Mouse (Mus musculus) thymus, postnatal 36 days (tissue): Measurements from ENCODE around the gene Trmt112.
A peak's percentile ranks its signal among the peaks of the same experiment; 100 is the strongest.
"Not testable (repeated sequence)": the region's sequence is repeated elsewhere in the genome, so short reads cannot be mapped to it uniquely, and the experiment has no call there.

Experiments used
- DNase-seq, 2 experiments: peaks; one replicate each; pipeline ENCODE4 v3.0.0; 2022; ENCODE audit warnings: mixed read lengths in 2 of 2

The Trmt112 gene

DNA sequence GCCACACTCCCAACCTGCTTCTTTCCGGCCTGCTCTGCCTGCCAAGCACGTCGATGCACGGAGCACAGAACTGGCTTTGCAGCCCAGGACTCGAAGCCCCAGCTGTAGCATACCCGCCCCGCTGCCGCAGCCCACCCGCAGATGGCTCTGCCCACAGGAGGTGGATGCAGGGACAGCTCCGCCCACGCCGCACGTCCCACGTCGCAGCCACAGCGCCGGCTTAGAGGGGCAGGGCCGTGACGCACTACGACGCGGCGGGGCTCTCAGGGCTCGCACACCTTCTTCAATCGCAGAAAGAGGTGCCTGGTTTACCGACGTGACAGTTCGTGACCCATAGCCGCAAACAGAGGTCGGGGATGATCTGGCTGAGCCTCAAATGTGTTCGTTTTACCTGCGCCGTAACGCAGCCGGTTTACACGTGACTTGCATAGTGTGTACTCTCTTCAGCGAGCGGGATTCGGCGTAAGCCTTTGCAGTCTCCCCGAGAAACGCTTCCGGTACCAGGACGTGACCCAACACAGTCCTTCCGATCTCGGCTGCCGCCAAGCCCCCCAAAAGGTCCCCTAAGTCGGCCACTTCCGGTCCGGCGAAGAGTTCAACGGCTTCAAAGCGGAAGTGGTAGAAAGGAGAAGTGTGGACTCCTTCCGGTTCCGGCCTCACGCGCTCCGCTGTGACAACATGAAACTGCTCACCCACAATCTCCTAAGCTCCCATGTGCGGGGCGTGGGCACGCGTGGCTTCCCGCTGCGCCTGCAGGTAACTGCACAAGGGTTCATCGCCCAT lies at the start of gene Trmt112, which contains the start of gene Prdx5:
Trmt112 (plus strand) TSS at position 192 of the 783 bp plus-strand sequence.
Prdx5 (minus strand) TSS at position 600 of the 783 bp plus-strand sequence.
- DNase-seq, result peak; percentile 89 to 95

DNA sequence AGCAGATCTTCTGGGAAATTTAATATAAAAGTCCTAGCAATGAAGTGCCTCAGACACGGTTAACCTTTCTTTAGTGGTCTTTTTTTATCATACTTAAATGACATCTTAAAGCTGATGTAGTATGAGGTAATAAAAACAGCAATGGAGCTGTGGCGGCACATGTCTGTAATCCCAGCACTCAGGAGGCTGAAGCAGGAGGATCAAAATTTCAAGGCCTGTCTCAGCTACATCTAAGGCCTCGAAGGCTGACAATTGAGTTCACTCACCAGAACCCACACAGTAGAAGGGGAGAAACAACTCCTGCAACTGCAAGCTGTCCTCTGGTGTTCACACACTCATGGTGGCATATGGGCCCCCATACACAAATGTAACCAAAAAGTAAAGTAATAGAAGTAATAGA lies 49.5 kb upstream of the Trmt112 start:
- no peak for DNase-seq

DNA sequence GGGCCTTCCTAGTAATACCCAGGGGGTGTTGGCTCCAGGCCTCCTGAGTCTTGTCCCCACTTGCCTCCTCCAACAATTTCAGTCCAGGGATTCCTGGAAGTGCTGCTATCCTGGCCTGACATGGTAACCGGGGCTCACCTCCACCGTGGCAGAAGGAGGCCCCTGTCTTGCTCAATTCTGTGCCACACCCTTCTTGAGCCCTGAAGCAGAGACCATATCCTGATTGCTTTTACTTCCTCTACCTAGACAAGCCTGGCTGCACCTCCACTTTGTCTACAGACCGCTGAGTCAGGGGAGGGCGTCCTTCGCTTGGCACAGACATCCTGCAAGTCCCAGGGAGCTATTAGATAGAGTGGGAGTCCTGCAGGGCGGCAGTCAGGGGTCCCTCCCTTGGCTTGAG lies 48.8 kb upstream of the Trmt112 start:
- DNase-seq, result no peak

DNA sequence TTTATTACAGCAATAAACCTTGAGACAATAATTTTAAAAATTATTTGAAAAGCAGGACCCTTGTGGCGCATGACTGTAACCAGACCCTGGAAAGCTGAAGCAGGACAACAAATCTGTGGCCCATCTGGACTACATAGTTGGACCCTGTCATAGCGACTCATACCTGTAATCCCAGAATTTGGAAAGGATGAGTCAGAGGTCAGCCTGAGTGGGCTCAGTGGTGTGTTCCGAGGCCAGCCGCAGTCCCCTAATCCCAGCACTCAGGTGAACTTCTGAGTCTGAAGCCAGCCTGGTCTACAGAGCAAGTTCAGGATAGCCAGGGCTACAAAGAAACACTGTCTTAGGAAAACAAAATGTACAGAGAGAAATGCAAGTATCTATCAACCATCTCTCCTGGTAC lies 48.0 kb upstream of the Trmt112 start:
- DNase-seq, result no peak

DNA sequence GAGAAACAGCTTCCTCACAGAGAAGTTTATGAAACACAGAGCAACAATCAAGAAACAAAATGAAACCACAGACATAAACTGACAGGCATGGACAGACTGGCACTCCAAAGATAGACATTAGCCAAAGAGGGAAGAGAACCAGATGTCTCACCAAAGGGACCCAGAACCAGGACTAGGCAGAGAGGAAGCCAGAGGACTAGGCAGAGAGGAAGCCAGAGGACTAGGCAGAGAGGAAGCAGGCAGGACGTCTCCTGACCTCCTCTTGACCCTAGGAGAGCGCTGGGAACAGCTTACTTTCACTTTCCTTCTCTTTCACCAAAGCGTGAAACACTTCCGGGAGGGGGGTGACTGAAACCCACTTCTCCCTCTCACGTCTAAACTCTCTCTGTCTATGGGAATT lies 40.1 kb upstream of the Trmt112 start:
- peak; percentile 57 to 67 for DNase-seq

DNA sequence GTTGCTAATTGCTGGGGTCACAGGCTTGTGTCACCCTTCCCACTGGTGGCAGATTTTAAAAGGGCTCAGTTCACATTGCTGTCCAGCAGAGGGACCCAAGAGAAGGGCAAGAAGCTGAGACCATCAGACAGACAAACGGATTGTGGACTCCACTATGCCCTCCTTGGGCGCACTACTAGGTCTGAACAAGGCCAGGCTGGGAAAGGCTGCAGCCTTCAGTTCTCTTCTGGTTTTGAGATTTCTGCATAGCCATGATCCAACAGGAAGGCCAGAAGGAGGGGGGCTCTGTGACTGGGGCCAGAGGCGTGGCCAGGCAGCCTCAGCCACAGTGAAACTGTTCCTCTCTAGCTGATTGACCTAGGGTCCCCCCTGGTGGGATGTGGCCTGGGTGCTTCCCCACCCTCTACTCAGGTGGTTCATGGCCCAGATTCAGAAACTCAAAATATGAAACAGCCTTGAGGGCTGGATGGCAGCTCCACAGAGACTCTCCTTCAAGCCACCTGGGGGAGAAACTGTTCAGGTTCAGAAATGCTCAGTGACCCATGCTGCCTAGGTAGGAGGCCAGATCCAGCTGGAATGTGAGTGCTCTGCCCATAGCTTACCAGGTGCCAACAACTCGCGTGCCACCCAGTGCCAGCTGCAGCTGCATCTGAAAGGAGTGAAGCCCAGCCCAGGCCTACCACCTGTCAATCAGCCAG lies 37.8 kb upstream of the Trmt112 start:
- peak; percentile 64 to 79 for DNase-seq

DNA sequence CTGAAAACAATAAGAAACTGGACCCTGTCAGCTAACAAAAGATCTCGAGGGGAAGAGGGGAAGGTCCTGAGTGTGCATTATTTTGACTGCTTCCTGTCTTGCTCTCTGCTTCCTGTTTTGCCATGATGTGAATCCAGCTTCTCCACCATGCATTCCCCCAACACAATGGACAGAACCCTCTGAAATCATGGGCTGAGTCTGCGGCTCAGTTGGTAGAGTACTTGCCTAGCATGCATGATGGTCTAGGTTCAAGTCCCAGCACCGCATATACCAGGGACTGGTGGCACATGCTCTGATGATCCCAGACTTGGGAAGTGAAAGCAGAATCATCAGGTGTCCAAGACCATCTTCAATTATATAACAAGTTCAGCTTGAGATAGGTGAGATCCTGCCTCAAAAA lies 36.8 kb upstream of the Trmt112 start:
- no peak for DNase-seq

DNA sequence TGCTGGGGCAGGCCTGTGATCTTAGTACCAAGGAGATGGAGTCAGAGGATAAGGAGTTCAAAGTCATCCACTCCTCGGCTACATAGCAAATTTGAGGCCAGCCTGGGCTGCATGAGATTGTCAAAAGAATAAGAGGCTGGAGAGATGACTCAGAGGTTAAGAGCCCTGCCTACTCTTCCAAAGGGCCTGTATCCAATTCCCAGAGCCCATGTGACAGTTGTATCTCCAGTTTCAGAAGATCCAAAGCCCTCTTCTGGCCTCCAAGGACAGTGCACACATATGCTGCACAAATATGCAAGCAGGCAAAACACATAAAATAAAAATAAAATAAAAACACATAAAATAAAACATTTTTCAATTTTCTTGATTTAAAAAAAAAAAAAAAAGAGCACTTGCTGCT lies 35.2 kb upstream of the Trmt112 start:
- no peak for DNase-seq

DNA sequence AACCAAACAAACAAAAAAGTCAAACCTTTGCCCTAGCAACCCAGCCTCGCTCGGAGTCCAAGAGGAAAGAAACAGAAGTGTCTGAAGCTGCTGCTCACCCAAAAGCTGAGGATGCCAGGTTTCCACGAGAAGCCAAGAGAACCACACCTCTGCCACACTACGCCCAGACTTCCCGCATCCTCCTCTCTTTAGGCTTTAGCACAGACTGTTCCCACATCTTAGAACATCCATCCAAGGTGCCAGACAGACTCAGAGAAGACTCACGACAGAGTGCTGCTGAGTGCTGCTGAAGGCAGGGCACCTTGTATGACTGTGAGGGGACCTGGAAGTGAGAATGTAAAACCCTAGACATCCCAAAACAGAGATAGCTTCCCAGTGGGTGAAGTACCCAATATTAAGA lies 33.7 kb upstream of the Trmt112 start:
- no peak for DNase-seq

DNA sequence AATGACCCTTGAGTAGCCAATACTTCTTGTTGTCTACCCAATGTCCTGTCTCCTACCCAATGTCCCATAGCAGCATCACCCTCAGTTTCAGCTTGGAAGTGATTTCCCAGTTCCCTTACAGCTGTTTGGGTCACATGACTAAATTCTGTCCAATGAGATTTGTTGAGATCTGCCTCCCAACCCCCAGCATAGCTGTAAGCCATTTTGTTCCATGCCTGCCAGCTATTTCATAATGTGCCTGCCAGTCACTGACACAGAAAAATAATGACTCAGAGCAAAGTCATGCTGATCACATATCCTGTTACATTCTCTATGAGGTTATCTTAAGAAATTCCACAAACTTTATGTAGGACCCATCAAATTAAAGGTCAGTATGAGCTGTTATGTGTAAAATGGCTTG lies 32.7 kb upstream of the Trmt112 start:
- no peak for DNase-seq

DNA sequence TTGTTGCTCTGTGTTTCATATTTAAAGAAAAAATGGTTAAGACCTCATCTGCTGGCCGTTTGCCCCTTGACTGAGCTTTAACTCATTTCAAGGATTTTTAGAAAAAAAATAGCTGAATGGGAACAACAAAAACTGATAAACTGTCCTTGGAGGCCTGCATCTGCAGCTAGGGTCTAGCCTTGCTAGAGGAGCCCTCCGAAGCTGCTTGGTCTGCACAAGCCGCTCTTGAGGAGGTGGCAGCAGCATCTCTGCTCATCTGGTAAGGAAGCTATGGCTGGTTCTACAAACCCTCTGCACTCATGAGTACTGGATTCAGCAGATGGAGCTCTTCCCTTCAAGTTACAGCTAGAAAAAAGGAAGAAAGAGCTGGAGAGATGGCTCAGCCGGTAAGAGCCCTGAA lies 31.5 kb upstream of the Trmt112 start:
- DNase-seq, result no peak

DNA sequence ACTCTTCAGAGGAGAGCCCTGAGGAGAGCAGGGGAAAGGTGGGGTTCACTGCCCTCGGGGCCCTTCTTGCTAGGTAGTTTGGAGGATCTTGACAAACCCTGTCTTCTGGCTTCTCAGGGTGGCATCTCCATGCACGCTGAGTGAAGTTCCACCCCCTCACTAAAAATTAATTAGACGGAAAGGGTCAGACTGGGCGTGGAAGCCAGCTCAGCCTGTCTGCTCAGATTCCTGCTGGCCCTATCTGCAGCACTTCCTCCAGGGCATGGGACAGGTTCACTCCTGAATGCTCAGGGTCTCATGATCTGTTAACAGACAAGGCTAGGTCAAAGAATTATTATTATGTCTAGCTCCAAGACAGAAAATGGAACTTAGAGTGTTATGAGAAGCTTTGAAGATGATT lies 17.0 kb upstream of the Trmt112 start:
- DNase-seq, result no peak

DNA sequence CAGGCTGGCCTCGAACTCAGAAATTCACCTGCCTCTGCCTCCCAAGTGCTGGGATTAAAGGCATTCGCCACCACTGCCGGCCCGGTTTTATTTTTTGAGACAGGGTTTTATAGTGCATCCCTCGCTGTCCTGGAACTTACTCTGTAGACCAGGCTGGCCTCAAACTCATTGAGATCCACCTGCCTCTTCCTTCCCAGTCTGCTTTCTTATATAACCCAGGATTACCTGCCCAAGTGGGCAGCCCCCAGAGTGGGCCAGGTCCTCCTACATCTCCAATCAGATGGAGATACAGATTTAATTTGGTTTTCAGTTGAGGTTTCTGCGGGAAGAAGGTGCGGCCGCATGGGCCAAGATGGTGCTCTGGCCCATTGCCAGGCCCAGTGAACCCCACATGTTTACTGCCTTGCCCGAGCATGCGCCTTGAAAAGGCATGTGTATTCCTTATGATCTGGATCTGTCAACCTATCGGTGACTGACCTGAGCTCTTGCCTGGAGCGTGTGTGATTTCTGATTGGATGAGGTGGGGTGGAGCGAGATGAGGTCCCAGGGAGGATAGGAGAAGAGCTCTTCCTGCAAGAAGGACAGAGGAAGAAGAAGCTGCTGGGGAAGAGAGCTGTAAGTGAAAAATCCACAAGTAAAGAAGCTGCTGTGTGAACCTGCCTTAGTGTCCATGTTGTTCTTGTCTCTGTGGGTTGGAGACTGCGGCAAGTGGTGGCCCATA lies 15.6 kb upstream of the Trmt112 start:
- no peak for DNase-seq

DNA sequence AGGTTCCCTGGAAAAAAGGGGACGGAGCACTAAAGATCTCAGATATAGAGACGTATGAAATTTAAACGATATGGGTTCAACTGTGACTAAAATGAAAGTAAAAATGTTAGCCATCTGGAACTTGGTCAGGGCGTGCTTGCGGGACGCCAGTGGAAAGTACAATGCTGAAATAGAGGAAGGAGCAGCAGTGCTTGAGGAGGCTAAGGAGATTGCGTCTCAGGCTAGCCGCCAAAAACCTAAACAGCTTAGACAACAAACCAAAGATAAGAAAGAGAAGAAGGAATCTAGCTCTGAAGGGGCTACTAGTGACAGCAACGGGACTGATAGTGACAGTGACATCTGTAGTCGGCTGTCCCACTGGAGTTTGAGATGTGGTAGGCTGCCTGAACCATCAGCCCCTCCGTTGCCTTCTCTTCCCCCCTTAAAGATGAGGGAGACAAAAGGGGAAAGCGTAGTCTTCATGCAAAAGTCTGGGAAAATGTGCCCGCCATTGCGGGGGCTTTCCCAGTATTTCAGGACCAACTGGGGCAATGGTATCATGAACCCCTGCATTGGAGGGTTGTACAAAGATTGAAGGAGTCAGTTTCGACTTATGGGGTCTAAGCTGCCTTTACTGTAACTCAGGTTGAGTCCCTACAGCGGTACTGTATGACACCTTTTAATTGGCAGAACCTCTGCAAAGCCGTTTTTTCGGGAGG lies 13.7 kb upstream of the Trmt112 start:
- not testable (repeated sequence) for DNase-seq

DNA sequence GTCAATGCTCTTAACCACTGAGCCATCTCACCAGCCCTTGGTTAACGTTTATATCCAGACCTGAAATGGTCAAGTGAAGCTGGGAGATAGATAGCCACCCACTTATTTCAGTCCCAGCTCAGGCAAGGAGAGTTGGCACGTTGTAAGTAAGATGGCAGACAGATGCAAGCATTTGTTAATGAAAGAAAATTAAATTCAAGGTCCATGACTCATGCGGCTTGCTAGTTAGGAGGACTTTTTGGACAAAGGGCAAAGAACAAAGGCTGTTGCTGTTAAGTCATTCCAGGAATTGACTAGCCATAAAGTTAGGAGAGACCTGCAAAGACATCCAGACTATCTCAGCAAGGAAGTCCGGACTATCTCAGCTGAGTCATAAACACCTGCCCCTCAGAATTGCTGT lies 9.9 kb upstream of the Trmt112 start:
- DNase-seq, result no peak

DNA sequence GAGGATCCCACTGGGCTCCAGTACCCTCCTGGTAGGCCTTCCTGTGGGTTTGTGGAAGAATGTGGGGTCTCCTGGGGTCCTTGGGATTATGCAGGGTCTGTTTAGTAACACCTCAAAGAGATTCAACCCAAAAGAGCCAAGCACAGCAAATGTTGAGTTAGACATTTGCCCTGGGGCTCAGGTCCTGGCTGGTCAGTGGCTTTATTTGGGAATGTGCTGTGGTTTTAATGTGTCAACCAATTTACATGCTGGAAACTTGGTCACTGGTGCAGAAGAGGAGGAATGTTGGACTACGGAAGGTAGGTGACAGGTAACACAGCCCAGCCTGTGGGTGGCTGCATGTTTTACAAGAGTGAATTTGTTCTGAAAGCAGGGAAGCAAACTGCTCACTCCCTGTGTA lies 6.5 kb upstream of the Trmt112 start:
- no peak for DNase-seq

DNA sequence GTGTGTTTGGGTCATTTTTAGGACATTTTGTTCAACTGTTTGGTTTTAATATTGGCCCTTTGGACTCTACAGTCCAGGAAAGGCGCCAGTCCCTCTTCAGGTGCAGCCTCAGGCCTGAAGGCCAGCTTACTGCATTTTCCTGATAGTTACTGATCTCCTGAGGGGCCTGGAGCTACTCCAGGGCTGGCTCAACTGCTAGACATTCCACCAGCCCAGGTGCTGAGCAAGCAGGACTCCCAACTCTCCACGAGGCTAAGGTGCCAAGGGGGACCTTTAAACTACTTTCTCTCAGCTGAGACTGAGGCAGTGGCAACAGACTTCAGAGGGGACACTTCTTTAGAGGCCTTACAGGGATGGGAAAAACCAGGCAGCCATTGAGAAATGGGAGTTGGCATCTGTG lies 4.7 kb upstream of the Trmt112 start:
- no peak for DNase-seq

DNA sequence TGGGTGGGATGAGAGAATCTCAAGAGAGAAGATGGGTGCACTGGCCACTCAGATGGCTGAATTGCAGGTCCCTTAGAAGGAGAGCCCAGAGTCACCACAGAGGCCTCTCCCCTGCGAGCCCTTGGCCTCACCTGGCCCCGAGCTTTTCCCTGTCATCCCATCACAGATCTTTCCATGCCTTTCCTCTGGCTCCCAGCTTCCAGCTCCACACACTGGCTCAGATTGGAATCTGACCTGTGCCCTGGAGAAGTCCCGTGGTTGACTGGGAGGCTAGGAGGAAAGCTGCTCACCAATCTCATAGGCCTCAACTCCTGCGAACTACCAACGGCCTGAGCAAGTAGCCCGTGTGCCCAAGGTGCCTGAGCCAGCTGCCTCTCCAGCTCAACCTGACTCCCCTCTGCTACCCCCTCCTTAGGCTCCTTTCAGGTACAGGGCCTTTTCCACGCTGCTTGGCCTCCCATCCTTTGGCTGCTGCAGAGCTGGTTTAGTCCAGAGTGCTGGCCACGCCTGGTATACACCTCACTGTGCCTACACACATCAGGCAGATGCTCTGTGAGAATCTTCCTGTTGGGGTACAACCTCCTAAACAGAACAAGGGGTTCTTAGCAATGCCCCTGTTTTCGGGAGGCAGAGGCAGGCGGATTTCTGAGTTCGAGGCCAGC lies 3.9 kb upstream of the Trmt112 start:
- DNase-seq, result no peak

DNA sequence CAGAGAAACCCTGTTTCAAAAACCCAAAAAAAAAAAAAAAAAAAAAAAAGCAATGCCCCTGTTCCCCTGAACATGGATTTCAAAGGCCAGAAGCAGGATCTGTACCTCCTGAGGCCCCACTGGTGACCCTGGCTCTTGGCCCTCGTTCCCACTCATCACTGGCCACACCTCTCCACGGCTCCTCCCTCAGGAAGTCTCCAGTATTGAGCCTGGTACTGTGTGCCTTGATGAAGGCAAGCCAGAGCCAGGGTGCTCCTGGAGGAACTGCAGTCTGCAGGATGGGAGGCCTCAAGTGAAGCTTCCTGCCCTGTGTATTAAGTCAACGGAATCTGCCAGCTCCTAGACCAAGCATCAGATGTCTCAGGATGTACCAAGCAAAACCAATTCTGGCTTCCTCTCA lies 3.3 kb upstream of the Trmt112 start:
- DNase-seq, result peak in 1 of 2 experiments; percentile 16

DNA sequence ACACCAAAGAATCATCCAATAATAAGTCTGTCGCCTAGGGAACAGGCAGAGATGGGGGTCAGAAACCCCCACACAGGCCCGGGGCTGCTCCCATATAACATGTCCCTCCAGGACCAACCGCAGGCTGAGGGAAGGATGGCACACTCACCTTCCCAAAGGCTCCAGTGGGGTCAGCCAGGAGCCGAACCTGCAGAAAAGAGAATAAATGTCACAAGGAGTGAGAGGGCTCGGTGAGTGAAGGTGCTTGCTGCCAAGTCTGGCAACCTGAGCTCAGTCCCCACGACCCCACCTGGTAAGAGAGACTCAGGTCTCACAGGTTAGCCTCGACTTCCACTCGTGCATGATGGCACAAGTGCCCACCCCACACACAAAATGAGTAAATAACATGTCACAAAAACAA lies 2.4 kb upstream of the Trmt112 start:
- DNase-seq, result no peak

DNA sequence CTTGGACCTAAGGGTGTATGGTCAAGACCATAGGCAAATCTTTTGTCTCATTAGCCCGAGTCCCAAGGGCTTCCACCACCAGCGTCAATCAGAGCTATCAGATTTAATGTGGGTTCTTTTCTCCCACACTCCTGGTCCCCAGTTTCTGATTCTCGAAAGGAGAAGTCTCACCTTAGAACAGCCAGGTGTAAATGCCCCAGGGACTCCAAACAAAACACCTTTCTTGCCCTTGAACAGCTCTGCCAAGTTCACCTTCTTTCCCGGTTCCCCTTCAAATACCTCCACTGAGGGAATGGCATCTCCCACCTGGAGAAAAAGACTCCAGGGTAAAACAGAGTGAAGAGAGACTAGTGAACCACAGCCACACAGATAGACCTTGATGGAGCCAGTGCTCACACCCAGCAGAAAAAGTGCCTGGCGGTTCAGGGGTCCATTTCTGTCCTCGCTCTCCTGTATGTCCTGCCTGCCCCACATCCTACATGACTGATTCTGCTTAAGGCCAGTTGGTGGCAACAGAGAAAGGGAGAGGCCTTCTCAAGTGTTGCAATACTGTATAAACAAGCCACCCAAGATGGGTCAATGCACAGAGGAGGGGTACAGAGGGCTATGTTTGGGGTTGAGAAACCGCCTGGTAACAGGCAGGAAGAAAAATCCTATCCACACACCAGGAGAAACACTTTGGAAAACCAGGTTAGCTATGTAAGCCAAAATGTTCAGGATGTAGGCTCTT lies 1.5 kb upstream of the Trmt112 start:
- no peak for DNase-seq

DNA sequence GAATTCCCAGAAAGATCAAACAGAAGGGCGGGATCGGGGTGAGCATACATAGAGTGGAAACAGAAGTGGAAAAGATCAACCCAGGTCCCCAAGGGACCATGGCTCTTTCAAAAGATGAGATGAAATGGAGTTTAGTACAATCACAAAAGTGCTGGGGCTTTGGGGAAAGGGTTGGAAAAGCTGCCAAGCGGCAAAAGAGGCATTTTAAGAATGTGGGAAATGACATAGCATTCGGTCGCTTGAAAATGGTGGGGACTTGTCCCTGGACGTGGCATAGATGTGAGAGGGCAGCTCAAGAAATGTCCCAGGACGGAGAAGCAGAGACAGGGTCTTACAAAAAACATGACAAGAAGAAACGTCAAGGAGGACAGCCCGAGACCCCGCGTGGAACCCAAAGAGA lies 477 bp upstream of the Trmt112 start:
- no peak for DNase-seq
